Mouse (Mus musculus) lung, postnatal 14 days (tissue): ENCODE results near the gene Inpp5a.
A peak's percentile ranks its signal among the peaks of the same experiment; 100 is the strongest.

Experiments
- DNase-seq: peaks from one replicate; pipeline ENCODE4 v3.0.0; 2021

Gene Inpp5a

DNA sequence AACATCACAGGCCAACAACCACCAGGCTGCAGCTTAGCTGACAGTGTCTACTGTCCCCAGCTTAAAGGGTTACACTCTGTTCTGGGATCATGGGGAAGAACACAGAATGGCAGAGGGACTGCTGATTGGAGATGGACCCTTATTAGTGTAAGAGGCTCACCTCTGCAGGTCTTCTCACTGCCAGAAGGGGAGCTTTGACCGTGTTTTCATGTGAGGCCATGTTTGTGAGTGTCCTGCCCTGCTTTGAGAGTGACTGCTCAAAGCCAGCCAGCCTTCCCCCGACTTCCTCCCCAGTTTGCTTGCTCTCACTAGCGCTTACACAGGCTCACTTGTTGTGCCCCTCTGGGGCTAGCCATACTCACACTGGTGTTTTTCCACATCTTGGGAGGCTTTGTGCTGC lies 58.5 kb downstream of the Inpp5a start:
- no peak for DNase-seq

DNA sequence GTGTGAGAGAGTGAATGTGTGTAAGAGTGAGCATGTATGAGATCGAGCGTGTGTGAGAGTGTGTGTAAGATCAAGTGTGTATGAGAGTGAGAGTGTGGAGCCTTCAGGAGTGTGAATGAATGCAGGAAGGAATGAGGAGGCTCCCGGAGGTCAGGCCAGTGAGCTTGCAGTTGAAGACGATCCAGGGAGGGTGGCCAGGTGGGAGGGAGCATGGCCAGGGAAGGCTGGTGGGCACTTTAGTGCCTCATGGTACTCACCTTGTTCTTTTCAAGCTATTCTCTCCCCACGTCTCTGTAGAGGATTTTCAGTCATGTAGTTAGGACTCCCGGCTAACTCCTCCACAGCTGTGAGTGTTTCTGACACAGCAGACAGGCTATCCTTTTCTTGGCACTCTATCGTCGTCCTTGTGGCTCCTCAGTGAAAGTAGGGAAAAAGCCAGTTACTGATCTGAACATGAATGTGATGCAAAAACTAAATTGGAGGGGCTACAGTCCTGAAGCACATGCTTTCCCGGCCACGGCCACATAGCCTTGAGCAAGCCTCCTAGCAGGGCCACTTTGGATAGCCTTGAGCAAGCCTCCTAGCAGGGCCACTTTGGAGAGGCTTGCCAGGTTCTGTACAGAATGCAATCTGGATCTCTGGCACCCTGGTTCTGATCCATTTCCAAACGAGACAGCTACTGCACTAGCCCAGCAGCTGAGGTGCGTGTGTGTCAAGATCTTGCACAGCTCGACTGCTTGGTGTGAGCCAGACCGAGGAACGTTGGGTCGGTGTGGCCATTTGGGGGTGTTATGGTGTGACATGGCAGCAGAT lies 61.5 kb downstream of the Inpp5a start:
- DNase-seq, result no peak

DNA sequence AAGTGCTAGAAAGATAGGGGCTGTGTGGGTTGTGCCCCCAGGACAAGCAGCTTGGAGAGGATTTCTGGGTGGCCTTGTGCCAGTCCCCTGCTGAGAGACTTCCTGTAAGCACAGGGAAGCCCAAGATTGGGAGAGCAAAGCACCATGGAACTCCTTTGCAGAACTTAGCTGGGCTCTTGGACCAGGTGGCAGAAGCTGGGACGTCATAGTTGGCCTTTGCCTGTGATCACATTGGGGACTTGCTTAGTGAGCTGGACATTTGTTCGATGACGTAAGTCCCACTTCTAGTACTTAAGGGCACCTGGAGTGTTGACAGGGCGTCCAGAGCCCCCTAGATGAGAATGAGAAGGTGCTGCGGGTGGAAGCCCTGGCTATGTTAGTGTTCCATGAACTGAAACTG lies 62.8 kb downstream of the Inpp5a start:
- DNase-seq, result no peak

DNA sequence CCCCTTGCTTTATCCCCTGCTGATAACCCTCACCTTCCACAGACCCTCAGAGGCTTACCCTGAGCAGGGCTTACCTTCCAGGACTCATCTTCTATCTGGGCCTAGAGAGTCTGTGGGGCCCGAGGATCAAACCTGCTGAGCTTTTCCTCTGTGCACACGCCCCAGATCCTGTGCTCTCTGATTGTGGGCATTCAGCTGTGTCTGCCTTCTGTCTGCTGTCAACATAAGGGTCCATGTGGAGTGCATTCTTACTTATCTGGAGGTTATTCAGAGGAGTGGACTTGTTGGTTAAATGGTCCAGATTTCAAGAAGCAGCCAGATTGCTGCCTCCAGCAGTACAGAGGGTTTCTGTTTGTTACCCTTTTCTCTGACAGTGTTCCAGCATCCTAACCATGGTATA lies 63.3 kb downstream of the Inpp5a start:
- no peak for DNase-seq

DNA sequence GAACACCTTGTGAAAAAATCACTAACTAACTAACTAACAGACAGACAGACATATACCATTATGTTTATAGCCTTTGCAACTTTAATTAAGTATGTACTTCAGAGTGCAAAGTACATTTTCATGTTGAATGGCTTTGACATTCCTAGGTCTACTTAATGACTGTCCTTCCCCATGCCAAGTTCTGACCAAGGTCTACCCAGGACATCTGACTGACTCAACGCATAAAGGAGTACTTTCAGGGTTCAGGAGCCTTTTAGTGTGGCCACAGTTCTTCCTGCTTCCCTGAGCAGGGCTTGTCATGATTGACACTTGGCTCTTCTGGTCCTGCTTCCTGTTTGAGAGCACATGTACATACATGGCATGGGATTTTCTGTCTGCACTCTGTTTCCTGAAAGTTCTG lies 64.3 kb downstream of the Inpp5a start:
- DNase-seq, result no peak

DNA sequence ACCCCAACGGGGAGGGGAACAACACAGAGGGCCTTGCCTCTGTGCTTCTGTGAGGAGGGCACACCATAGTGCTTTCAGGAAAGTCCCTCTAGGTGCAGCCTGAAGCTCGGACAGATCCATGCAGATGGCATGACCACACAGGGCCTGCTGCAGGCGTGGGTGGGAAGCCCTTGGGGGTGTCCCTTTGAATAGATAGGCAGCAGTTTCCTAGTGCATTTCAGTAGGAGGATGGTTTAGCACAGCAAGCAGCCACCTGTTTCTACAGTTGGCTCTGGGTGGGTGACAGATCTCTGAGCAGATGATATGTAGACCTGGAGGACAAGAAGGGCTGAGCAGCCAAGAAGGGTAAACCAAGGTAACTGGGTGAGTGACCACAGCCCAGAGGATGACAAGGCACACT lies 65.4 kb downstream of the Inpp5a start:
- no peak for DNase-seq

DNA sequence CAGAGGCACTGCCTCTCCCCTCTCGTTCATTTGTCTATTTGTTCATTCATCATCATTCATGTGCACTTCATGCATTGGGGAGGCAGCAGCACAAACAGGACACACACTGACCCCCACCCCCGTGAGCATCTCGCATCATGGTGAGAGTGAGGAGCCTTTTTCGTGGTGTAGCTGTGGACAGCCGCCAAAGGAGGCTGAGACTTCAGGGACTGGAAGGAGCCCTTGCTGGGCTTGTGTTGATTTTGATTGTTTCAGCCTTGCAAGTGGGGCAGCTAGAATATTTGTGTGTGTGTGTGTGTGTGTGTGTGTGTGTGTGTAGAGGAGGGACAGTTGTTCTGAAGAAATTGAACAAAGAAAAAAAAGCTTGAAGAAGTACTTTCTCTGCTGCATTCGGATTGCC lies 67.8 kb downstream of the Inpp5a start:
- DNase-seq, result no peak

DNA sequence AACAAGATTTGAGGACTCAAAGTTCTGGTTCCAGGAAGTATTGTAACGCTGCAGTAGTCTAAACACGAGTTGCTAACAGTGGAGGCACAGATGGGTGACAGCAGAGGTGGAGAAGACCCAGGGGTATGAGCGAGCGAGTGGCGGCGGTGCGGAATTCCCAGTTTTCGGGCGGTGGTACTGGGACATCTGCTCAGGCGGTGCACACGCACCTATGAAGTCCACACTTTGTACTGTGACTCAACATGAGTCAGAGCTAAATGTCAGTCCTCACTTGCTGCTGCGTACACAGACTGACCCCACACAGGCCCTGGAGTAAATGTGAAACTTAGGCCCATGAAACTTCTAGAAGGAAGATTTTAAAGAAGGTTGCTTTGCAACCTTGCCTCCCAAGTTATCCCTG lies 72.4 kb downstream of the Inpp5a start:
- DNase-seq, result no peak

DNA sequence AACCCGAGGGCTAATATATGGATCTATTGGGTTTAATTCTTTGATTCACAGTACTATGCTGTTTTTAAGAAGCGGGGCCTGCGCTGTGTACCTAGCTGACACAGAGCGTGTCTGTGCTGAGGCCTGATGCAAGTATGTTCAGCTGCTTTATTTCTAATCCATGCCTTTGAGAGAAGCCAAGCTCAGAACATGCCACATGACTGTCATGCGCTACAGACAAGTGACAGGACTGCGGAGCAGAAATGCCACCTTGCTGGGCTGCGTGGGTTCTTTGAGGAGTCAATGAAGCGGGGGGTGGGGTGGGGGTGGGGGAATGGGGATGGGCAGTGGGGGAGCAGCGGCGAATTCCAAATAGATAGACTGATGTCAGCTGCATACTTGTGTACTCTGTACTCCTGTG lies 73.2 kb downstream of the Inpp5a start:
- DNase-seq, result no peak

DNA sequence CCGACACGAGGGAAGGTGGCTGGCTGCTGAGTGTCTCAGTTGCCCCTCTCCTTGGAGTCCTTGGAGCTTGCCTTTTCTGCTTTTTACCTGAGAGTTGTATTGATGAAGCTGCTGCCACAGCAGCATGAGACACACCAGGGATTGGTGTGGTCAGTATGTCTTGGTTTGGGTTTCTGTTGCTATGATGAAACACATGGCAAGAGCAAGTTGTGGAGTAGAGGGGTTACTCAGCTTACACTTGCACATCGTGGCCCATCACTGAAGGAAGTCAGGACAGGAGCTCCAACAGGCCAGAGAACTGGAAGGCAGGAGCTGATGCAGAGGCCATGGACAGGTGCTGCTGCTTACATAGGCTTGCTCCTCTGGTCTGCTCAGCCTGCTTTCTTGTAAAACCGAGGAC lies 76.6 kb downstream of the Inpp5a start:
- DNase-seq, result no peak

DNA sequence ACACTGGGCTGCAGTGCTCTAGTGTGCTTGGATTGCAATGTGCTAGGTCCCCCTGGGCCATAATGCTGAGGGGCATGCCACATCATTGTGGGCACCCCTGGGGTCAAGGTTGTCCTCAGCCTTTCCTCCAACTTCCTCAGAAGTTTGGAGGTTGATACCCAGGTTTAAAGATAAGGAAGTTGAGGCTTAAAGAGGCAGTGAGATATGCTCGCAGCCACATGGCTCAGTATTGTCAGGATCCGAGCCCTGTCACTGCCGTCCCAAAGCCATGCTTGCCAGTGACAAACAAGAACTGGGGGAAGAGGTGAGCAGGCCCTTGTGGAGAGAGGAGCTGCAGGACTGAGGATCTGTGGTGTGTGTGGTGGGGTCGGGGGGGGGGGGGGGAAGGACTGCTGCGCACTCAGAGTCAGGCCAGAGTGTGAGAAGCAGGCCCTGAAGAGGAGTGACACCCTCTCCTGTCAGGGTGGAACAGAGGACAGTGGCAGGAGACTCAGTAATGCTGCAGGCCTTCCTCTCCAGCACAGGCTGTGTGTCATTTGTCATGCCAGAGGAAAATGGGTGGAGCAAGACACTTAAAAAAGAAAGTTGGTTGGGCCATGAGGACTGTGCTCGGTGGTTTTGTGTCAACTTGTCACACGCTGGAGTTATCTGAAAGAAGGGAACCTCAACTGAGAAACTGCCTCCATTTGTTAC lies 77.7 kb downstream of the Inpp5a start:
- no peak for DNase-seq

DNA sequence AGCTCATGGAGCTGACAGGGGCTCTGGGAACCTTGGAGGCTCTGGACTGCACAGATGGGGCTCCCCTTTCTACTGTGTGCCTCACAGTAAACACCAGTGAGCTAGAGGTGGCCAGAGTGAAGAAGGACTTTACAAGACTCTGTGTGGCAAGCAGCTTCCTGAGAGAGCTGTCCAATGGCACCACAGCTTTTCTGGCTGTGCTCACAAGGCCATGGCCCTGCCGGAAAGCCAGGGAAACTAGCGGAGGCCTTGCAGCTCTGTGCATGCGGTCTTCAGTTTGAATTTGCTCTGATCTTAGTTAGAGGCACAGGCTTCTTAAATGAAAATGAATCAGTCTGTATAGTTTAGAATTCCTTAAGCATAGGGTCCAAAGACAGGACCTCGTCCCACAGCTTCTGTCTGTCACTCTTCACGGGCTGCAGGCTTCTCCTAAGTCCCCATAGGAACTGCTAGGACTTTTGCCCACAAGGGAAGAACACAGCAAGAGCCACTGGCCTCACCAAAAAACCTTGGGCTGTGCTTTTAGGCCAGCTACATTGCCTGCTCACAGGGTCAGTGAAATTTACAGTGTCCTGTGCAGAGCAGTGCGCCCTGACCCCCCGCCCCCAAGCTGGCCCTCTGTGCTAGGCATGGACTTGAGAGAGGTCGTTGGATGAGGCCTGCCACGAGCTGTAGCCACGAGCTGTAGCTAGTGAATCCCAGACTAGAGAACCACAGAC lies 78.4 kb downstream of the Inpp5a start:
- DNase-seq, result no peak

DNA sequence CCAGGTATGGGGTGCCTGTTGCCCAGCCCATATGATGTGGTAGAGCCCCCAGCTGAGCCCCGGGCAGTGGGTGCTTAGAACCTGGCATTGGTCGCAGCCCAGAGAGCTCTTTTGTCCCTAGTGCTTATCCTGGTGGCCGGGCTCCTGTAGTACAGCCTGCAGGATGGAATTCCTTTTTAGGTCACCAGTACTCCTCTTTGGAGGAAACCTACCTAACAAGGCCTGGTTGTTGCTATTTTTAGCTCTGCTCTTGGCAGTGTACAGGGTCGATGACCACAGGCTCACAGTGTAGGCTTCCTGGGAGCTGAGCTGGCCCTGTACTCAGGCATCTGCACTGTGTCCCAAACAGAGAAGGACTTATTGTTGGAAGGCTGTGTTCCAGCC lies 79.0 kb downstream of the Inpp5a start:
- peak; percentile 29 for DNase-seq

DNA sequence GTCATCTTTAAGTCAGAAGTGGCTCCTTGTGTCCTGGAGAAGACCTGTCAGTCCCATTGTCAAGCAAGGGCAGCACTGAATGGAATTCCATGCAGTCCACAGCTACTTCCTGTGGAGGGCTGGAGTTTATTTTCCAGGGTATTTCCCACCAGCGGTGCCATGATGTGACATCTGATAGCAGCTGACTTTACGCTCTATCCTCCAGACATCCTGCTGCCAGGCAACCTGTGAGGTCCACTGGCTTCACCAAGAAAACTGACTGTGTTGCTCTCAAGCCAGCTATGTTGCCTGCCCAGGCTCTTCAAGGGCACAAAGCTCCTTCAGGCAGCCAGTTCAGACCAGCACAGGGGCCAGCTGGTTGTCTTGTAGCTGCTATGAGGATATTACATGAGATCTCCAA lies 79.5 kb downstream of the Inpp5a start:
- DNase-seq, result no peak

DNA sequence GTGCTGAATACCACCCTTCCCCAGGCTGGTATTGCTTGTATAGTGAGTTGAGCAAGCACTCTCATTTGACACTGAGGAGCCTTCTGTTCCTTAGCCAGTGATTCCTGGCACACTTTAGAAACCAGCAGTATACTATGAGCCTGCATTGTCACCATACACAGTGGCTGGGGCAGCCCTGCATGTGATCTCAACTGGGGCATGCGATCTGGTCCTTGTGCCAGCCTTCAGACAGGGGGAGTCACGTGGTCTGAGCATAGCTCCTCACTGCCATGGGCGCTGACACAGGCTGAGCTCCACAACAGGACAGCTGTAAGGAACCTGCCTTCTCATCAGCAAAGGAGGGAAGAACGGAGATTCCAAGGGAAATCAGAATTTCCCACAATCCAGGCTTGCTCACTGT lies 80.5 kb downstream of the Inpp5a start:
- DNase-seq, result no peak

DNA sequence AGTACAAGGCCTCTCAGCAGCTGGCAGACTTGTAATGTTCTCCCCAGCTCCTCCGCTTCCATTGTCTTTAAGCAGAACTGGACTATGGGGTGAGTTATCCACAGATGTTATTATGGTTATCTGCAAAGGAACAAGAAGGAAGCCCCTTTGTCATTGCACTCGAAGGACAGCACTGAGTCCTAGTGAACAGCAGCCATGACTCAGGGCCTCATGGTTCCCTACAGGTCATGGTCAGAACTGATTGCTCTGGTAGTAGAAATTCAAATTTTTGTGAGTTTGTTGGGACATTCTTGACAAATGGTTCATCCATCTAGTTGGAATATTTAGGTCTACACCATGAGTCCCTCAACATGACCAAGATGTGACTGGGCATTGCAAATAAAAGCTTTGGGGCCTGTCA lies 81.6 kb downstream of the Inpp5a start:
- DNase-seq, result no peak

DNA sequence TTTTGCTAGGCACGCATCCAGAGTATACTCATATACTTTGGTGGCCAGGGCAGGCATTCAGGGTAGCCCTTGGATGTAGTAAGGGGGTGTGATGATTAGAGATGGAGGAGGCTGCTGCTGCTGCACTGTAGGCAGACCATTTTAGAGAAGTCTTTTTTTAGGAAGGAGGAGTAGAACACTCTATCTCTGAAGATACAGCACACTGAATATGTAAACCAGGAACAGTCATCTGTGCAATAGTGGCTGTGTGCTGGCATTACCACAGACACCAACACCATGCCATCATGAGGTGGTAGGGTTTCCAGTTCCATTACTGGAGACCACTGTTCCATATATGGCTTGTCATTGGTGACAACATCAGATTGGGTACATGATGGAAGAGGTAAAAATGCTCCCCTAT lies 83.1 kb downstream of the Inpp5a start:
- DNase-seq, result no peak

DNA sequence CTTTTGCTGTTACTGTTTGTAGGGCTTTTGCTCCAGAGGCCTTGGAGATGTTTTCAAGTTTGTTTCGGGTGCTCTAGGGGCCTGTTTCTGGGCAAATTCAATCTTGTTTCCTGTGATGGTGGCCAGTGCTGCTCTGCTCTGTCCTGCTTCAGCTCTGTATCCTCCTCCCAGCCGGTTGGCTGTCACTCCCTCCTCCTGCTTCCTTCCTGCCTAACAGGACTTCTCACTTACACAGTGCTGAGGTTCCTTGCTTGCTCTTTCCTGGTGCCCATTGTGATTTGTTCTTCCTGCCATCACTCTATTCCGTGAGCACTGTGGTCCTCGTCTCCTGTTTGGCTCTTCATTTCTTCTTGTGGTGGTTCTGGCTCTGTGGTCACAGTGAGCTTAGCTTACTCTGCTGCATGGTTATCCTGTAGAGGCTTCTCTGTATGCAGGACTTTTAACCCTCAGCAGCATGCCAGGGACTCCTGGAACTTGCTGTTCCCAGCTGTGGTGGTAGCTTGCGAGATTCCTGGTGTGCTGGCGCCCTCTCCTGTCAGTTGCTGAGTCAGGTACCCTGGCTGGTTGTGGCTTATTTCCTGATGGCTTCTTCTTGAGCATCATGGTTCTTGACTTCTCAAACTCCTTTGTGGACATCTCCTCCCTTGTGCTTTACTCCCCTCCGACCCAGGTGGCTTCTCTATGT lies 84.1 kb downstream of the Inpp5a start:
- DNase-seq, result peak; percentile 89

DNA sequence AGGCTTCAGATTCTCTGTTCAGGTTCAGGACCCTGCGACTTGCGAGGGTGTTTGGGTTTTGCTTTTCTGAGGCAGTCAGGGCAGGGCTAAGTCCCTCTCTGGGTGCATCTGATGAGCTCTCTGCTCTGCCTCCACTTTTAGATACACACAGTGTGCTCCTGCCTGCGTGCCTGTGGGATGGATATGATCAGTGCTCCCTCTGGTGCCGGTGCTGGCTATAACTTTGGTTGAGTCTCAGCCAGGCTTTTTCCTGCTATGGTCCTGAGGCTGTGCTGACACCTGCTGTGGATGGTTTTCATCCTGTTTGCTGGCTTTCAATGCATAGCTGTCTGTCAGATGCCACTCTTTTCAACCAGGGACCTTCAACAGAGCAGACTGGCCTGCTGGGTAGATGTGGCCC lies 87.0 kb downstream of the Inpp5a start:
- peak; percentile 16 for DNase-seq

DNA sequence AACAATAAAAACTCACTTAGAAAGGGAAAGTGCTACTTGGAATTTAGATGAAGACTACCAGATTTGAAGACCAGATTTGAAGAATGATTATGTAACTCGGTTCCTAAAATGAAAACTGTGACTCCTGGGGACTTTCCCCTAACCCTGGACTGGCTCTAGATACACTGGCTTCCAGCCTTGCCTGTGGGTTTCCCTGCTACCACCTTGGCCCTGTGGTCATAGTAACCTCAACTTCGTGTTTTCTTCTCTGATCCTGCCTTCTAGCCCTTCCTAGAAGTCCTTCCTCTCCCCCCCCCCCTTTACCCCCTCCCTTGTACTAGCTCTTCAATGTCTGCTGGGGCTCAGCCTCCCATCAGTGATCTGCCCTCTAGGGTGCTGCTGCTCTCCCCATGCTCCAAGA lies 87.8 kb downstream of the Inpp5a start:
- DNase-seq, result no peak

DNA sequence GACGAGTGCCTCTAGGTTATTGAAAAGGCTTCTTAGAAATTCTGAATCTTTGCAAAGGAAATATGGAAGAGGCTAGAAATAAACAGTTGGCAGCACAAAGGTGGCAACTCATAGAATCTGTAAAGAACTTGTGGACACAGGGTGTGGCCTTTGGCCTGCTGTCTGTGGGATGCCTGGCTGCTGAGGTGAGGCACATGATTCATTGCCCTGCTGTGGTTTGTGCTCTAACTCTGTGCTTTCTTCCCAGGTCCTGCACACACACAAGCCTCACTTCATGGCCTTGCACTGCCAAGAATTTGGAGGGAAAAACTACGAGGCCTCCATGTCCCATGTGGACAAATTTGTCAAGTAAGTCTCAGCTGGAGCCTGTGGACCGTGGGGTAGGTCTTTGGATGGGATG lies 88.8 kb downstream of the Inpp5a start:
- DNase-seq, result no peak

DNA sequence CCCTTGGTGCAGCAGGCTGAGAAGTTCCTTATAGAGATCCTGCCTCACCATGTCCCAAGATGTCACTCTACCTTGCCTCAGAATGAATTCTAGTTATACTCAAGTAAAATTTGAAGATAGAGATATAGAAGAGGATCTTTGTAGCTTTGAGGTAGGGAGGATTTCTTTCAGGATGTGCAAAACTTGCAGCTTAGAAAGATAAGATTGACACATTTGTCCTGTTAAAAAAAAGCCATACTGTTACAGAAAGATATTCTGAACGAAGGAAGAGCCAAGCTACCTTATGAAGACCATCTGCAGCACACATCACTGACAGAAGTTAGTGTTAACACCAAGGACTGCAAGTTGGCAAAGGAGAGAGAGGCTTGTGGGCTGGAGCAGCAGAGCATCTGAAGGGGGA lies 90.2 kb downstream of the Inpp5a start:
- DNase-seq, result no peak

DNA sequence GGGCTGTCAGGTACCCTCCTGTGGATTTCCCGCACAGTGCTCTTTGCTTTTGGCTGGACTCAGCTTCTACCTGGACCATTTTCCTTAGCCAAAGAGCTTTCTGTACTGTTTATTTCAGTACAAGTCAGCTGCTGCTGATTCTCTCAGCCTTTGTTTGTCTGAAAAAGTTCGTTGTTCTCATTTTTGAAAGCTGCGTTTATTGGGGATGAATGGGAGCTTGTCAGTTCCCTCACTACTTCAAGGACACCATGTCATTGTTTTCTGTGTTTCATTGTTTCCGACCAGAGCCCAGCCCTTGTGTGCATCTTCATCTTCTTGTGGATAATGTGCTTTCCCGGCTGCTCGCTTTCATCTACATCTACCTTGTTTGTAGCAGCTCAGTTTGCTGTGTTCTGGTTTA lies 90.7 kb downstream of the Inpp5a start:
- DNase-seq, result no peak
